Mouse (Mus musculus): ENCODE results near the gene Thsd7a.

The Thsd7a gene

GRCm38 (mm10) chr6:12748787-12749530, at the start of gene Thsd7a:
Thsd7a (minus strand) TSS chr6:12749410.
- in situ Hi-C loops (cut with MboI, MseI), result no loop called here

- in situ Hi-C loops (cut with MboI, MseI), result no loop called here
Observed at GRCm38 (mm10) chr6:12787129-12787528, 37.9 kb upstream of the Thsd7a start.

- in situ Hi-C loops (cut with MboI, MseI), result no loop called here
Observed at GRCm38 (mm10) chr6:12786378-12786982, 37.3 kb upstream of the Thsd7a start.

GRCm38 (mm10) chr6:12784918-12785618, 35.9 kb upstream of the Thsd7a start:
- in situ Hi-C loops (cut with MboI, MseI), result no loop called here

- in situ Hi-C loops (cut with MboI, MseI), result no loop called here
Observed at GRCm38 (mm10) chr6:12772799-12773198, 23.6 kb upstream of the Thsd7a start.

GRCm38 (mm10) chr6:12765191-12765590, 16.0 kb upstream of the Thsd7a start:
- in situ Hi-C loops (cut with MboI, MseI), result no loop called here

- in situ Hi-C loops (cut with MboI, MseI), result no loop called here
Observed at GRCm38 (mm10) chr6:12764606-12765005, 15.4 kb upstream of the Thsd7a start.

GRCm38 (mm10) chr6:12763816-12764215, 14.6 kb upstream of the Thsd7a start:
- in situ Hi-C loops (cut with MboI, MseI), result no loop called here

- in situ Hi-C loops (cut with MboI, MseI), result no loop called here
Observed at GRCm38 (mm10) chr6:12759328-12760193, 10.4 kb upstream of the Thsd7a start.

GRCm38 (mm10) chr6:12752297-12752696, 3.1 kb upstream of the Thsd7a start:
- in situ Hi-C loops (cut with MboI, MseI), result no loop called here

GRCm38 (mm10) chr6:12750441-12750840, 1.2 kb upstream of the Thsd7a start:
- in situ Hi-C loops (cut with MboI, MseI), result no loop called here

GRCm38 (mm10) chr6:12749531-12750210, 461 bp upstream of the Thsd7a start:
- in situ Hi-C loops (cut with MboI, MseI), result no loop called here

- in situ Hi-C loops (cut with MboI, MseI), result no loop called here
Observed at GRCm38 (mm10) chr6:12748454-12748786, 790 bp downstream of the Thsd7a start.

GRCm38 (mm10) chr6:12747856-12748450, 1.3 kb downstream of the Thsd7a start:
- in situ Hi-C loops (cut with MboI, MseI), result no loop called here

GRCm38 (mm10) chr6:12742791-12743190, 6.4 kb downstream of the Thsd7a start:
- in situ Hi-C loops (cut with MboI, MseI), result no loop called here

GRCm38 (mm10) chr6:12733924-12734323, 15.3 kb downstream of the Thsd7a start:
- in situ Hi-C loops (cut with MboI, MseI), result no loop called here

GRCm38 (mm10) chr6:12716071-12716470, 33.1 kb downstream of the Thsd7a start:
- in situ Hi-C loops (cut with MboI, MseI), result no loop called here

- in situ Hi-C loops (cut with MboI, MseI), result no loop called here
Observed at GRCm38 (mm10) chr6:12712581-12712980, 36.6 kb downstream of the Thsd7a start.

GRCm38 (mm10) chr6:12702925-12703324, 46.3 kb downstream of the Thsd7a start:
- in situ Hi-C loops (cut with MboI, MseI), result no loop called here

- in situ Hi-C loops (cut with MboI, MseI), result no loop called here
Observed at GRCm38 (mm10) chr6:12699089-12699488, 50.1 kb downstream of the Thsd7a start.

GRCm38 (mm10) chr6:12693689-12694088, 55.5 kb downstream of the Thsd7a start:
- in situ Hi-C loops (cut with MboI, MseI), result no loop called here
